Mouse (Mus musculus) granulocyte monocyte progenitor cell, adult 5-6 weeks (primary cell): ENCODE measurements around the gene Pold1. TPM values are rescaled to one million over a fixed set of nuclear protein-coding genes. Genes with fewer than 3 reads are reported as not detected.
A peak's percentile ranks its signal among the peaks of the same experiment; 100 is the strongest.

Experiments used
- ATAC-seq: replicated peaks from 2 replicates; pipeline ENCODE4 v1.8.0; 2016; ENCODE audit warnings: mild to moderate bottlenecking, moderate TSS enrichment, inconsistent platforms; ENCODE audit not compliant: poor library complexity, severe bottlenecking
- total RNA-seq, 2 experiments: library from RNA; stranded (forward) in 1 of 2; stranded (reverse) in 1 of 2; fragments of 200-712, 200-1000 nt in 1 of 2; fragments of >200 nt in 1 of 2; fragmentation: Nextera tagmentation in 1 of 2; gene quantifications; 2 replicates each; pipeline ENCODE4 v1.2.3; 2014 to 2017

Pold1 gene
- total RNA-seq, 2 experiments from 2014 or later = 63.4 to 102 TPM

- no peak for ATAC-seq
Measured at GRCm38 (mm10) chr7:44529518-44529917, 19.1 kb downstream of the Pold1 start.

DNA sequence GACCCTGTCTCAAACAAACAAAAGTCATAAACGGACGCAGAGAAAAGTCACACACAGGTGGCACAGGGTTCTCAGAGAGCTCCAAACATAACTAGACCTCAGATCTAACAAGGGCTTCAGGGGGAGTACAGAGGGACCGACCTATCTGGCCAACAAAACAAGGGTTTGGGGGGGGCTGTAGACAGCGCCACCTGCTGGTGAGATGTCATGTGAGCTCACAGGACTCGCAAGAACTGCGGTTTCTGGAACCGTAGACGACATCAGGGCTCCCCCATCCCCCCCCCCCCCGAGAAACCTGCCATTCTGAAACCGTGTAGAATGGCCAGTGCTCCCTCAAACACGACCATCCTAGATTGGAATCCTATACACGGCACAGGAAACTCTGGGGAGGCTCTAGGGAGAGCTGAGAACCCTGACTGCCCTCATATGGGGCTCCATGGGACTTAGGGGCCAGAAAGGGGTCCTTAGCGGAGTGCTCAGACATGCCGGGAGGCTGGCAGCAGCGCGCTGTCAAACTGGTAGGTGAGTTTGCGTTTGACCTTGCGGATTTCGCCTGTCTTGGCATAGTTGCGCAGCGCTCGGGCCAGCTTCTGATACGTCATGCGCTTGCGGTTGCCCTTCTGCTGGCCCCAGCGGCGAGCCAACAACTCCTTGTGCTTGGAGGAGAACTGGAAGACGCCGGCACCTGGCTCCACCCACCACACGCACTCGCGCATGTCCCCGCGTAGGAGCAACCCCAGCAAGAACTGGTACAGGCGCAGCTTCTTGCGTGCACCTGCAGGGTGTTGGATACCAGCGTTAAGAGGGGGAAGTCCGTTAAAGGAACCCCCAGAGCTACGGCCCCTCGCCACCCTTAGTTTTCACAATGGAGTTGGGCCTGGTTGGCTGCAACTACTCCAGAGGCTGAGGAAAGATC, 20.9 kb downstream of the Pold1 start:
- ATAC-seq = peak; percentile 89

- no peak for ATAC-seq
Measured at GRCm38 (mm10) chr7:44526414-44527154, 22.1 kb downstream of the Pold1 start.

GRCm38 (mm10) chr7:44525126-44525832, 23.4 kb downstream of the Pold1 start:
- no peak for ATAC-seq

DNA sequence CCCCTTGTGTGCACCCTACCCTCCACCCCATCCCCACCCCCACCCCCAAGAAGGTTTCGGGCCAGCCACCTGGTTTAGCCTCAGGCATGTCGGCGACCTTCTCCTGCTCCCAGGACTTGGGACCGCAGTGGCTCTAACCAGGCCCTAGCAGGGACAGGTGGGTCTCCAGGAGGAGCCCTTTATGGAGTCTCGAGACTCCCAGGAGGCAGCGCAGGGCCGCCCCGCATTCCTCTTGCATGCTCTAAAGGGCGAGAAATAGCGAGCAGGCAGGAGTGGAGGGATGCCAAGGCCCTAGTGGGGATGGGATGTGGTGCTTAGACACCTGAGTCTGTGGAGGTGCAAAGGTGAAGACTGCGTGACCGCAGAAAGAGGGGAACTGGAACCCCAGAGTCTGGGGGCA, 24.1 kb downstream of the Pold1 start, which contains the start of gene Mybpc2:
Gene Mybpc2 (minus strand): TSS at position 155 of the 400 bp plus-strand sequence.
- no peak for ATAC-seq

DNA sequence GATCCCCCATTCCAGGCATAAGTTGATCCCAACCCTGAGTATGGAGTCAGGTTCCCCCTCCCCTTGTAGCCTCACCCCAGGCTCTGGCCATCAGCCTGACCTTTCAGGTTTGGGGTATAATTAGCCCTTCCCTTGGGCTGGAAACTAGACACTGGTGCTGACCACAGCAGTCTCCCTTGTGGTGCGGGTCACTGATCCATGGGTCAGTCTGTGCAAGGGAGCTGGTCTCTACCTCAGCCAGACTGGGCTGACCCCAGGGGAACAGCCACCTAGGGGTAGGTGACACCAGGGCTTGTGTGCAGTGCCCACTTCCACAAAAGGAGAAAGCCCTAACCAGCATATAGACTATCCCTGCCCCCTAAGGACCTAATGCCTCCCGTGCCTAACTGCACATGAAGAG, 25.6 kb downstream of the Pold1 start:
- ATAC-seq = no peak

- peak; percentile 81 for ATAC-seq
Measured at GRCm38 (mm10) chr7:44521710-44522109, 26.9 kb downstream of the Pold1 start.

DNA sequence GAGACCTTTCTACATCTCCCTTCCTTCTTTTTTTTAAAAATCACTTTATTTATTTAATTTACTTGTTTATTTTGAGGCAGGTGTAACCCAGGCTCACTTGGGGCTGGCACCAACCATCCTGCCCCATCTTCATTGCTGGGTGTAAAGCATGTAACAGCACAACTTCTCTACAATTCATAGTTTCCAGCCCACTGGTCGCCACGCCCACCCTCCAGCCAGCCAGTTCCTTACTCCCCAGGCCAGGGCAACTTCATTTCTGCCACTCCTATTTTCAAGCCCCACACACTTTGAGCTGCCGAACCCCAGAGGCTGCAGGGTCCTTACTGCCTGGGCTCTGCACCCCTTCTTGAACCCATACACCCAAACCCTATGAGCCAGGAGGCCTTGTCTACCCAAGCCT, 27.7 kb downstream of the Pold1 start:
- ATAC-seq = no peak

DNA sequence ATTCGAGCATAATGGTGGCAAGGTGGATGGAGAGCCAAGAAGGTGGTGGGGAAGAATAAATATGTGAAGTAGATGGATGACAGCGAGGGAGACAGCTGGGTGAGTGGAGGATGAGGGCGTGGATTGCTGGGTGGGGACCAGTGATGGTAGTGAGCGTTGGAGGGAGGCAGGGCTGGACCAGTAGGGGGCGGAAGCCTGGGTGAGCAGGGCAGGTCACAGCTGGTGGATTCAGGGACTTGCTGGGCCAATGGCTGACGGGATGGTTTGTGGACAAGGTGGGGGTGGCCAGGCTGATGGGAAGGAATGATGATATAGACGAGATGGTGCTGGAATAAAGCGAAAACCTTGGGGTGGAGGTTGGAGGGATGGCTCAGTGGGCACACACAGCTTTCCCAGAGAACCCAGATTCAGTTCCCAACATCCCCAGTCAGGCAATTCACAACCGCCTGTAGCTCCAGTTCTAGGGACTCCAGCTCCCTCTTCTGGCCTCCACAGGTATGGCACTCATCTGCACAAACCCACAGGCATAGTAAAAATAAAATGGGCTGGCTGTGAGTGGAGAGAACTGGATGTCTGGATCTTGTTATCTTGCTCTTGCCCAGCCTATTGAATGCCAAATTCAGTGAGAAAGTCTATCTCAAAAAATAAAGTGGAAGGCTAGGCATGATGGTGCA, 29.3 kb downstream of the Pold1 start:
- ATAC-seq = 0 out of 2 replicates have a peak, but pooled peaks have one; percentile 30

DNA sequence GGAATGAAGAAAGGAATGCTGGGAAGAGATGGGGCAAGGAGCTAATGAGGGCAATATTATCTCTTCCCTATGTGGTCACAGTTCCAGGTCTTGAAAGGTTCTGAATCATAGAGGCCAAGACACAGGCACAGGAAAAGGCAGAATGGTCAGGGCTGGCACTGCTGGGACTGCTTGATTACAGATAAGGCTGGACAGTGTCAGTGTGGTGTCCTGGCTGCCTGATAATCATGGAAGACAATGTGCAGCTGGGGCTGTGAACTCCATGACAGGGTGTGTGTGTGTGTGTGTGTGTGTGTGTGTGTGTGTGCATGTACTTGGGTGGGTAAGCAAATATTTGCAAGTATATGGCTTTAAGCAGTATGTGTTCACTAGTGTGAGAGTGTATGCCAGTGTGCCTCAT, 41.2 kb downstream of the Pold1 start:
- ATAC-seq = no peak

DNA sequence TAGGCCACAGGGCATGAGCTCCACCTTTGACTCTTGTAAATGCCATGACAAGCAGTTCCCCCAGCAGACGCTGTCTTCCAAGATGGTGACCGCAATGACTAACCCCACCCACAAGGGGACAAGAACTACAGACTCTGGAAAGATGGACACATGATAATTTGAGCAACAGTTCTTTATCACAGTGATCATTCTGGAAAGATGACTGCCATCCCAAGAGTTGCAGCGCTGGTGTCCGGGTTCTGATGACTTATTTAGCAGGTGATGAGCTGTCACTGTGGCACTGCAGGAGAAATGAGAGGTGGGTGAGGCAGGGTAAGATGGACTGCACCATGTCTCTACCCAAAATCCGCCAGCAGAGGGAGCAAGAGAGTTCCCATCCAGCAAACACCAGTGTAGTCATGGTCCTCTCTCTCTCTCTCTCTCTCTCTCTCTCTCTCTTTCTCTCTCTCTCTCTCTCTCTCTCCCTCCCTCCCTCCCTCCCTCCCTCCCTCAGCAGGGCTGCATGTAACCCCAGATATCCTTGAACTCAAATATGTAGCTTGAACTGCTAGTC, 47.0 kb downstream of the Pold1 start:
- peak; percentile 76 for ATAC-seq

DNA sequence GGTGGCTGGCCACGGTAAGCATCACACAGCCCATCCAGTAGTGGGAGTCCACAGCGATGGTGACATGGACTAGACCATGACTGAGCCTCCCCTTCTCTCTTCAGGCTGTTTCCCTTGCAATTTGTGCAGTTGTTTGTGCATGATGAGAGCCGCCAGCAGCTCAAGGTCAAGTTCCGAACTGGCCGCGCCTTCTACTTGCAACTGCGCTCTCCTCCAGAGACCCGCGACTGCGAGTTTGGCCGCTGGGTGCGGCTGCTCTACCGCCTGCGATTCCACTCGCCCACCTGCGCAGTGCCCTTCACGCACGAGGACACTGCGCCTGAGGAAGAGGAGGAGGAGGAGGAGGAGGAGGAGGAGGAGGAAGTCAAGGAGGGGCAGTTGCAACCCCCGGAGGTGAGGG, 48.6 kb downstream of the Pold1 start:
- no peak for ATAC-seq

GRCm38 (mm10) chr7:44498922-44499321, 49.7 kb downstream of the Pold1 start:
- no peak for ATAC-seq

GRCm38 (mm10) chr7:44497361-44498055, 51.1 kb downstream of the Pold1 start:
- no peak for ATAC-seq

- no peak; the same call in 1 of the 2 replicates for ATAC-seq
Measured at GRCm38 (mm10) chr7:44496771-44497109, 51.9 kb downstream of the Pold1 start.

GRCm38 (mm10) chr7:44495992-44496770, 52.5 kb downstream of the Pold1 start, which contains the start of the genes Emc10 and Fam71e1:
TSS of gene Emc10 (minus strand) at chr7:44496529.
TSS of gene Fam71e1 (plus strand) at chr7:44496581.
- peak; percentile 92 for ATAC-seq

DNA sequence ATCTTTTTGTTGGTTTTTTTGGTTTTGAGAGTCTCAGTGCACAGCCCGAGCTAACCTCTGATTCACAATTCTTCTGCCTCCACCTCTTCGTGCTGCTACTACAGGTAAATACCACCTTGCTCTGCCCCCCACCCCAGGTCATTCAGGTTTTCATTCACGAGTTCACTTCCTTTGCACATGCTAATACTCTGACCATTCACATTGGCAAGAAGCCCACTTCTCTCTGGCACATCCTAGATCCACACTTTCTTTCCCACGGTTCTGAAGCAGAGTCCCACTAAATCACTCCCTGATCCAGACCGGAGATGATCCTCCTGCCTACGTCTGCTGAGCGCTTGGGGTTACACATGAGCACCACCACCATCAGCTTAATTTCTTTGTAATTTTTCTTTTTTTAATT, 53.6 kb downstream of the Pold1 start:
- no peak for ATAC-seq

DNA sequence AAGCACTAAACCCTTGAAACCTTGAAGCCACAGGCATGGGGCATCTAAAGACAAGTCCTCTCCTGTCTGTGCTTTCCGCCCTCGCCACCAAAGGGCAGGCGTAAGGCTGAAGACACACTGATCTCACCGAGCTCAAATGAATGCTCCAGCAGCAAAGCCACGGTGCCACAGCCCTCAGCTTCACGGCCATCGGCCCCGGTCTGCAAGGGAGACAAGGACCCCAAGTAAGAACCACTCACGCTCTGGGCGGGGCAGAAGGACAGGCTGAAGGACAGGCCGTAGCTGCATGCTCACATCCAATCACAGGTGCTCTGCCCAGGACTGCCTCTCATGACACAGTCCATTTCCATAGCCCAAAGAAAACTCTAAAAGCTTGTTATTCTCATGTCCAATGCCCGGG, 54.0 kb downstream of the Pold1 start:
- no peak for ATAC-seq
